Mouse (Mus musculus): ENCODE measurements around the gene Gsta3. TPM values are rescaled to one million over a fixed set of nuclear protein-coding genes. Genes with fewer than 3 reads are reported as not detected.
A peak's percentile ranks its signal among the peaks of the same experiment; 100 is the strongest.
"Not testable (repeated sequence)": the region's sequence is repeated elsewhere in the genome, so short reads cannot be mapped to it uniquely, and the experiment has no call there.

Gsta3 gene
- polyA plus RNA-seq, 1 experiment from 2014 or later: 9.3 TPM

- H3K9ac ChIP-seq (ENCODE audit: low read depth, low read length): no peak overlapping the region
- H3K36me3 ChIP-seq (ENCODE audit: control insufficient read depth, insufficient read depth, low read length): no peaks in the 10 kb centered on the region
- no peak for ATAC-seq (ENCODE audit: low FRiP score, low TSS enrichment)
- no peaks in the 10 kb centered on the region for H3K4me1 ChIP-seq (ENCODE audit: control insufficient read depth, insufficient read depth, low read length)
- 79% methylated on average over 10 of the region's 10 CpGs for WGBS
- H3K4me3 ChIP-seq (ENCODE audit: low read length): no peak overlapping the region
- H3K9me3 ChIP-seq (ENCODE audit: control insufficient read depth, low read length): no peaks in the 10 kb centered on the region
- no peak overlapping the region for H3K27ac ChIP-seq (ENCODE audit: low read depth, low read length)
- no peaks in the 10 kb centered on the region for H3K27me3 ChIP-seq (ENCODE audit: control insufficient read depth, insufficient read depth, low read length)
- no peak overlapping the region for H3K4me2 ChIP-seq (replicated peaks; ENCODE audit: low read depth, low read length)
These were observed 12.3 kb downstream of the Gsta3 start for GRCm38 (mm10) chr1:21252566-21253302.

GRCm38 (mm10) chr1:21253303-21253650 lies 12.9 kb downstream of the Gsta3 start:
- Histone ChIP-seq H3K36me3 (ENCODE audit: control insufficient read depth, insufficient read depth, low read length) (no peaks in the 10 kb centered on the region), H3K4me2 (replicated peaks; ENCODE audit: low read depth, low read length) (no peak overlapping the region), H3K4me1 (ENCODE audit: control insufficient read depth, insufficient read depth, low read length) (no peaks in the 10 kb centered on the region), H3K9ac (ENCODE audit: low read depth, low read length) (no peak overlapping the region), H3K4me3 (ENCODE audit: low read length) (no peak overlapping the region), H3K27ac (ENCODE audit: low read depth, low read length) (no peak overlapping the region), H3K9me3 (ENCODE audit: control insufficient read depth, low read length) (no peaks in the 10 kb centered on the region), H3K27me3 (ENCODE audit: control insufficient read depth, insufficient read depth, low read length) (no peaks in the 10 kb centered on the region)
- 96% methylated on average over 1 of the region's 1 CpGs for WGBS
- ATAC-seq (ENCODE audit: low FRiP score, low TSS enrichment): no peak

- Histone ChIP-seq H3K27me3 (ENCODE audit: control insufficient read depth, insufficient read depth, low read length) (no peaks in the 10 kb centered on the region), H3K9me3 (ENCODE audit: control insufficient read depth, low read length) (no peaks in the 10 kb centered on the region), H3K4me3 (ENCODE audit: low read length) (no peak overlapping the region), H3K4me2 (replicated peaks; ENCODE audit: low read depth, low read length) (no peak overlapping the region), H3K4me1 (ENCODE audit: control insufficient read depth, insufficient read depth, low read length) (no peaks in the 10 kb centered on the region), H3K9ac (ENCODE audit: low read depth, low read length) (no peak overlapping the region), H3K27ac (ENCODE audit: low read depth, low read length) (no peak overlapping the region), H3K36me3 (ENCODE audit: control insufficient read depth, insufficient read depth, low read length) (no peaks in the 10 kb centered on the region)
- 82% methylated on average over 4 of the region's 4 CpGs for WGBS
- ATAC-seq (ENCODE audit: low FRiP score, low TSS enrichment): no peak
These were observed 13.5 kb downstream of the Gsta3 start for GRCm38 (mm10) chr1:21253856-21254255.

GRCm38 (mm10) chr1:21255625-21256345 lies 15.4 kb downstream of the Gsta3 start:
- no peaks in the 10 kb centered on the region for H3K4me1 ChIP-seq (ENCODE audit: control insufficient read depth, insufficient read depth, low read length)
- no peak overlapping the region for H3K4me3 ChIP-seq (ENCODE audit: low read length)
- no peak overlapping the region for H3K9ac ChIP-seq (ENCODE audit: low read depth, low read length)
- H3K27me3 ChIP-seq (ENCODE audit: control insufficient read depth, insufficient read depth, low read length): no peaks in the 10 kb centered on the region
- WGBS: 93% methylated on average over 7 of the region's 7 CpGs
- H3K9me3 ChIP-seq (ENCODE audit: control insufficient read depth, low read length): no peaks in the 10 kb centered on the region
- H3K36me3 ChIP-seq (ENCODE audit: control insufficient read depth, insufficient read depth, low read length): no peaks in the 10 kb centered on the region
- ATAC-seq (ENCODE audit: low FRiP score, low TSS enrichment): no peak
- H3K27ac ChIP-seq (ENCODE audit: low read depth, low read length): no peak overlapping the region
- no peak overlapping the region for H3K4me2 ChIP-seq (replicated peaks; ENCODE audit: low read depth, low read length)

GRCm38 (mm10) chr1:21256391-21256790 lies 16.0 kb downstream of the Gsta3 start:
- H3K36me3 ChIP-seq (ENCODE audit: control insufficient read depth, insufficient read depth, low read length): no peaks in the 10 kb centered on the region
- no peaks in the 10 kb centered on the region for H3K27me3 ChIP-seq (ENCODE audit: control insufficient read depth, insufficient read depth, low read length)
- H3K4me3 ChIP-seq (ENCODE audit: low read length): no peak overlapping the region
- no peak overlapping the region for H3K9ac ChIP-seq (ENCODE audit: low read depth, low read length)
- no peaks in the 10 kb centered on the region for H3K9me3 ChIP-seq (ENCODE audit: control insufficient read depth, low read length)
- 0 out of 2 replicates have a peak, but pooled peaks have one; percentile 16 for ATAC-seq (ENCODE audit: low FRiP score, low TSS enrichment)
- H3K4me2 ChIP-seq (replicated peaks; ENCODE audit: low read depth, low read length): no peak overlapping the region
- whole genome bisulfite sequencing: 59% methylated on average over 3 of the region's 3 CpGs
- no peaks in the 10 kb centered on the region for H3K4me1 ChIP-seq (ENCODE audit: control insufficient read depth, insufficient read depth, low read length)
- H3K27ac ChIP-seq (ENCODE audit: low read depth, low read length): no peak overlapping the region

GRCm38 (mm10) chr1:21256871-21257270 lies 16.5 kb downstream of the Gsta3 start:
- no peaks in the 10 kb centered on the region for H3K27me3 ChIP-seq (ENCODE audit: control insufficient read depth, insufficient read depth, low read length)
- H3K4me2 ChIP-seq (replicated peaks; ENCODE audit: low read depth, low read length): no peak overlapping the region
- 74% methylated on average over 5 of the region's 5 CpGs for WGBS
- H3K9me3 ChIP-seq (ENCODE audit: control insufficient read depth, low read length): no peaks in the 10 kb centered on the region
- no peak overlapping the region for H3K9ac ChIP-seq (ENCODE audit: low read depth, low read length)
- no peaks in the 10 kb centered on the region for H3K36me3 ChIP-seq (ENCODE audit: control insufficient read depth, insufficient read depth, low read length)
- H3K27ac ChIP-seq (ENCODE audit: low read depth, low read length): no peak overlapping the region
- H3K4me3 ChIP-seq (ENCODE audit: low read length): no peak overlapping the region
- ATAC-seq (ENCODE audit: low FRiP score, low TSS enrichment): no peak
- no peaks in the 10 kb centered on the region for H3K4me1 ChIP-seq (ENCODE audit: control insufficient read depth, insufficient read depth, low read length)

- H3K27ac ChIP-seq (ENCODE audit: low read depth, low read length); H3K4me1 ChIP-seq (ENCODE audit: control insufficient read depth, insufficient read depth, low read length); H3K4me2 ChIP-seq (replicated peaks; ENCODE audit: low read depth, low read length); H3K36me3 ChIP-seq (ENCODE audit: control insufficient read depth, insufficient read depth, low read length); H3K4me3 ChIP-seq (ENCODE audit: low read length); H3K9ac ChIP-seq (ENCODE audit: low read depth, low read length); H3K9me3 ChIP-seq (ENCODE audit: control insufficient read depth, low read length); ATAC-seq (ENCODE audit: low FRiP score, low TSS enrichment); H3K27me3 ChIP-seq (ENCODE audit: control insufficient read depth, insufficient read depth, low read length): not testable (repeated sequence)
- 86% methylated on average over 8 of the region's 8 CpGs for WGBS
These were observed 19.6 kb downstream of the Gsta3 start for GRCm38 (mm10) chr1:21259981-21260380.

GRCm38 (mm10) chr1:21262401-21262800 lies 22.0 kb downstream of the Gsta3 start:
- 96% methylated on average over 5 of the region's 5 CpGs for WGBS
- no peak for ATAC-seq (ENCODE audit: low FRiP score, low TSS enrichment)
- no peaks in the 10 kb centered on the region for H3K27me3 ChIP-seq (ENCODE audit: control insufficient read depth, insufficient read depth, low read length)
- no peaks in the 10 kb centered on the region for H3K36me3 ChIP-seq (ENCODE audit: control insufficient read depth, insufficient read depth, low read length)
- no peak overlapping the region for H3K4me3 ChIP-seq (ENCODE audit: low read length)
- H3K9ac ChIP-seq (ENCODE audit: low read depth, low read length): no peak overlapping the region
- no peak overlapping the region for H3K27ac ChIP-seq (ENCODE audit: low read depth, low read length)
- no peaks in the 10 kb centered on the region for H3K4me1 ChIP-seq (ENCODE audit: control insufficient read depth, insufficient read depth, low read length)
- H3K9me3 ChIP-seq (ENCODE audit: control insufficient read depth, low read length): no peaks in the 10 kb centered on the region
- no peak overlapping the region for H3K4me2 ChIP-seq (replicated peaks; ENCODE audit: low read depth, low read length)

- Histone ChIP-seq H3K4me2 (replicated peaks; ENCODE audit: low read depth, low read length) (no peak overlapping the region), H3K27me3 (ENCODE audit: control insufficient read depth, insufficient read depth, low read length) (no peaks in the 10 kb centered on the region), H3K9me3 (ENCODE audit: control insufficient read depth, low read length) (no peaks in the 10 kb centered on the region), H3K27ac (ENCODE audit: low read depth, low read length) (no peak overlapping the region), H3K9ac (ENCODE audit: low read depth, low read length) (no peak overlapping the region), H3K4me1 (ENCODE audit: control insufficient read depth, insufficient read depth, low read length) (no peaks in the 10 kb centered on the region), H3K4me3 (ENCODE audit: low read length) (no peak overlapping the region), H3K36me3 (ENCODE audit: control insufficient read depth, insufficient read depth, low read length) (no peaks in the 10 kb centered on the region)
- 81% methylated on average over 4 of the region's 4 CpGs for WGBS
- ATAC-seq (ENCODE audit: low FRiP score, low TSS enrichment): no peak
These were observed 23.6 kb downstream of the Gsta3 start for GRCm38 (mm10) chr1:21263986-21264385.

All from kidney, embryonic 14.5 days (tissue).